Mouse (Mus musculus) layer of hippocampus, adult 8-10 months (tissue): ENCODE results near the gene Ccdc181. TPM values are rescaled to one million over a fixed set of nuclear protein-coding genes. Genes with fewer than 3 reads are reported as not detected.

ENCODE experiments used
- DNase-seq, 2 experiments: peaks; one replicate each; pipeline ENCODE4 v3.0.0; 2022; ENCODE audit warnings: low spot score in 2 of 2
- total RNA-seq, 4 experiments: library from RNA; stranded (reverse); gene quantifications; 2 replicates each; pipeline ENCODE4 v1.2.4; 2022

The Ccdc181 gene
- total RNA-seq, 4 experiments from 2014 or later: 18.5 to 22.8 (median 22.0) TPM

GRCm38 (mm10) chr1:164332559-164332958, 57.2 kb downstream of the Ccdc181 start:
- DNase-seq: no peak

GRCm38 (mm10) chr1:164335435-164335834, 60.0 kb downstream of the Ccdc181 start:
- DNase-seq: no peak

GRCm38 (mm10) chr1:164335846-164336245, 60.5 kb downstream of the Ccdc181 start:
- DNase-seq: no peak

Other genes starting within 250 kb of the Ccdc181 start
- gene Sele, start 227.4 kb upstream of the Ccdc181 start, total RNA-seq: under 1 TPM in 2 of 4 experiments, not detected in 2; 0.10 to 0.11 TPM
- gene Sell, start 213.6 kb upstream of the Ccdc181 start, total RNA-seq: under 1 TPM in 1 of 4 experiments, not detected in 3; 0.20 TPM
- gene Selp, start 160.3 kb upstream of the Ccdc181 start, total RNA-seq: not detected
- 1 to 10 TPM in 2 of 4 experiments, under 1 TPM in 2; 0.26 to 1.8 (median 0.95) TPM for gene F5, start 123.7 kb upstream of the Ccdc181 start, total RNA-seq
- gene Slc19a2, start 26.5 kb upstream of the Ccdc181 start, total RNA-seq: 10 to 100 TPM; 13.8 to 16.1 (median 14.2) TPM
- 10 to 100 TPM; 25.4 to 31.7 (median 28.6) TPM for gene Nme7, start 28.5 kb downstream of the Ccdc181 start, total RNA-seq
- gene Blzf1, start 31.9 kb downstream of the Ccdc181 start, total RNA-seq: 10 to 100 TPM; 21.5 to 24.6 (median 21.8) TPM
- 1,000 to 10,000 TPM; 1,927 to 2,142 (median 1,996) TPM for gene Atp1b1, start 182.8 kb downstream of the Ccdc181 start, total RNA-seq